Mouse (Mus musculus) T-helper 2 cell (primary cell): ENCODE data around the gene Elovl2.
"Not testable (repeated sequence)": the region's sequence is repeated elsewhere in the genome, so short reads cannot be mapped to it uniquely, and the experiment has no call there.

ENCODE experiments used
- in situ Hi-C: fragments of 300-600 bp; cut with MboI, MseI; formaldehyde crosslinking; loops from one replicate; pipeline ENCODE4 v1.15.1; 2025; ENCODE audit warnings: high pct_unique_total_duplicates

Elovl2 gene

GRCm38 (mm10) chr13:41235181-41235580 lies 15.0 kb upstream of the Elovl2 start:
- in situ Hi-C loops: loop anchor here (5.0 to 10.0 kb wide), 3 partner anchors 88 to 390 kb away; partner anchors contain the start of gene Tmem14c

GRCm38 (mm10) chr13:41233241-41233640 lies 13.0 kb upstream of the Elovl2 start:
- in situ Hi-C loops: loop anchor here (10.0 kb wide), 2 partner anchors 218 to 388 kb away; partner anchors contain the start of gene Tmem14c

GRCm38 (mm10) chr13:41232209-41232608 lies 12.0 kb upstream of the Elovl2 start:
- in situ Hi-C loops: loop anchor here (10.0 kb wide), 2 partner anchors 217 to 387 kb away; partner anchors contain the start of gene Tmem14c

- in situ Hi-C loops: loop anchor here (10.0 kb wide), 2 partner anchors 217 to 387 kb away; partner anchors contain the start of gene Tmem14c
These were observed 11.3 kb upstream of the Elovl2 start for GRCm38 (mm10) chr13:41231389-41231983.

GRCm38 (mm10) chr13:41230256-41230655 lies 10.1 kb upstream of the Elovl2 start:
- in situ Hi-C loops: loop anchor here (10.0 kb wide), 2 partner anchors 215 to 385 kb away; partner anchors contain the start of gene Tmem14c

GRCm38 (mm10) chr13:41228060-41228459 lies 7.9 kb upstream of the Elovl2 start:
- in situ Hi-C loops: no loop called here

- in situ Hi-C loops: no loop called here
These were observed 6.3 kb upstream of the Elovl2 start for GRCm38 (mm10) chr13:41226513-41226912.

- in situ Hi-C loops: no loop called here
These were observed 410 bp downstream of the Elovl2 start for GRCm38 (mm10) chr13:41219687-41220303.

GRCm38 (mm10) chr13:41219056-41219455 lies 1.1 kb downstream of the Elovl2 start:
- in situ Hi-C loops: no loop called here

GRCm38 (mm10) chr13:41216236-41216635 lies 4.0 kb downstream of the Elovl2 start:
- in situ Hi-C loops: no loop called here

GRCm38 (mm10) chr13:41215669-41216068 lies 4.5 kb downstream of the Elovl2 start:
- in situ Hi-C loops: no loop called here

GRCm38 (mm10) chr13:41212558-41213322 lies 7.5 kb downstream of the Elovl2 start:
- in situ Hi-C loops: no loop called here

- in situ Hi-C loops: no loop called here
These were observed 8.9 kb downstream of the Elovl2 start for GRCm38 (mm10) chr13:41211276-41211675.

- in situ Hi-C loops: no loop called here
These were observed 14.0 kb downstream of the Elovl2 start for GRCm38 (mm10) chr13:41206241-41206640.

- in situ Hi-C loops: not testable (repeated sequence)
These were observed 14.6 kb downstream of the Elovl2 start for GRCm38 (mm10) chr13:41205568-41205967.

- in situ Hi-C loops: no loop called here
These were observed 16.5 kb downstream of the Elovl2 start for GRCm38 (mm10) chr13:41203691-41204090.

GRCm38 (mm10) chr13:41203289-41203688 lies 16.9 kb downstream of the Elovl2 start:
- in situ Hi-C loops: no loop called here

- in situ Hi-C loops: no loop called here
These were observed 19.3 kb downstream of the Elovl2 start for GRCm38 (mm10) chr13:41200861-41201260.

- in situ Hi-C loops: no loop called here
These were observed 24.4 kb downstream of the Elovl2 start for GRCm38 (mm10) chr13:41195640-41196333.

- in situ Hi-C loops: no loop called here
These were observed 32.3 kb downstream of the Elovl2 start for GRCm38 (mm10) chr13:41187886-41188285.

GRCm38 (mm10) chr13:41158426-41158825 lies 61.8 kb downstream of the Elovl2 start:
- in situ Hi-C loops: no loop called here

- in situ Hi-C loops: no loop called here
These were observed 67.1 kb downstream of the Elovl2 start for GRCm38 (mm10) chr13:41153146-41153545.
